Mouse (Mus musculus) megakaryocyte, embryonic 14.5 days (primary cell): ENCODE data around the gene Xirp1.

ENCODE experiments used
- FLI1 ChIP-seq: IDR thresholded peaks from 2 replicates; pipeline ENCODE4 v1.6.1; 2012; ENCODE audit warnings: low read length, inconsistent platforms, mixed read lengths
- GATA1 ChIP-seq: IDR thresholded peaks from 3 replicates; pipeline ENCODE4 v1.6.1; 2012; ENCODE audit warnings: mixed read lengths, low read length, inconsistent platforms, borderline replicate concordance

DNA sequence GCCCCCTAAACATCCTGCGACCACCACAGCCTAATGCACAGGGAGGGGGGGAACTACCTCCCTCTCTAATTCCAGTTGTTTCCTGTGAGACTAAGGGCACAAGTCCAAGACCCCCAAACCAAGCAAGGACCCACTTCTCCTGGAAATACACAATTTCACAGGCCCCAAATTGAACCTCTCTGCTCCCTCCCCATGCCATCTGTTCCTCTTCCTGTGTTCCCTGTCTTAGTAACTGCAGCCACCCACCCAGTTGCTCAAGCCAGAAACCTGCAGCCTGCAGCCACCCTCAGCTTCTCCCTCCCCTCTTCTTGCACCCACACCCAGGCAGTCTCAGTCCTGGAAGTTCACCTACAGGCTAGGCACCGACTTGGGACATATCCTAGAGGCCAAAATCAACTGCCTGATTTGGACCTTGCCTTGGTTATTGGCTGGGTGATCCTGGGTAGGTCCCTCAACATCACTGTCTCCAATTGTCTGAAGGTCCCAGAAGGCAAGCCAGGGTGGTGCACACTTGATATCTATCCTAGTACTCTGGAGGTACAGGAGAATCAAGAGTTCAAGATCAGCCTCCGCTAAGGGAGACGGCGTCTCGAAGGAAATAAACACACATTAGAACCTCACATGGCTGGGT, 44.5 kb downstream of the Xirp1 start:
- TF ChIP-seq GATA1 (no peak), FLI1 (no peak)
